Mouse (Mus musculus) retina, embryonic 14.5 days (tissue): ENCODE data around the gene Cabin1.

Experiments used
- DNase-seq: peaks from one replicate; pipeline ENCODE4 v3.0.0-alpha.2; 2015; ENCODE audit warnings: low spot score

Cabin1 gene

DNA sequence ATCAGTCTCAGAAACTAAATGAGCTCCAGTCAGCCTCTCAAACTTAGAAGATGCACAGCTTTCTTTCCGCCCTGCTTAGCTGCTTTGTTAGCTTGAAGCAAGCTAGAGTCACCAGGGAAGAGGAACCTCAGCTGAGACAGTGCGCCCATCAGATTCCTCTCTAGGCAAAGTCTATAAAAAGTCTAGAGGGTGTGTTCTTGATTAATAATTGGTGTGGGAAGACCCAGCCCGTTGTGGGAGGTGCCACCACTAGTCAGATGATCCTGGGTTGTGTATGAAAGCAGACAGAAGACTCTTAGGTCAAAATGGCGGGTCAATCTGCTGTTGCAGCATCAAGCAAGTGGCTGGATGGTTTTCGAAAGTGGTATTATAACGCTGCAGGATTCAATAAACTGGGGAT lies 2.7 kb upstream of the Cabin1 start:
- no peak for DNase-seq

DNA sequence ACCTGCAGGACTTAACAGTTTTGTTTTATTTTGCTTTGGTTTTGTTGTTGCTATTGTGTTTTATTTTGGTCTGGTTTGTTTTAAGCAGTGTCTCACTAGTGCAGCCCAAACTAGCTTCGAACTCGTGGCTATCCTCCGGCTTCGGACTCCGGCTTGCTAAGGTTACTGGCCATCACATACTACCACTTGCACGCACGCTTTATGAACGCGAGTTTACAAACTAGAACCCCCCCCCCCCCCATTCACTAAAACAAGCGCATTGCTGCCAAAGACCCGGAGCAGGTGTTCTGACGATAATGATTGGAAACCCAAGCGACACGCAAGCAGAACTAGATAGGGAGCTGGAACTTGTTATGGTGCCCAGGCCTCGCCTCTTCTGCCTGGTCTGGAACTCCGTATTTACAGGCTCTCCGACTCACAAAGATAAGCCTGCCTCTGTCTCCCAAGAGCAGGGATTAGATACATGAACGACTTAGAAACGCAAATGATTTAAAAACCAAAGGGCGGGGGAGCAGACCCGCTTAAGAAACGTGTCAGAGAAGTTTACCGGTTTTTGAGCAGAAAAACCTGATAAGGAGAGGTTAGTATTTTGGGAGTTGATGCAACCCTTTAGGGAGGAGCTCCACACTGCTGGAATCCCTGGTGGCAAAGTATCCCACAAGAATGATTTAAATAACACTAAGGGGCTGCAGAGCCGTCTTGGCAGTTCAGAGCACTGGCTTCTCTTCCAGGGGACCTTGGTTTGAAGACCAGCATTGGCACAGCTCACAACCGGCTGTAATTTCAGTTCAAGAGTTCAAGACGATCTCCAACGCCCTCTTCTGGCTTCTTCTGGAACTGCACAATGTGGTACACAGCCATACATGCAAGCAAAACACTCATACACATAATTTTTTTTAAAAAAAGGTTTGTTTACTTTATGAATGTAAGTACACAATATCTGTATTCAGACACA lies 655 bp upstream of the Cabin1 start:
- DNase-seq: peak; percentile 88

DNA sequence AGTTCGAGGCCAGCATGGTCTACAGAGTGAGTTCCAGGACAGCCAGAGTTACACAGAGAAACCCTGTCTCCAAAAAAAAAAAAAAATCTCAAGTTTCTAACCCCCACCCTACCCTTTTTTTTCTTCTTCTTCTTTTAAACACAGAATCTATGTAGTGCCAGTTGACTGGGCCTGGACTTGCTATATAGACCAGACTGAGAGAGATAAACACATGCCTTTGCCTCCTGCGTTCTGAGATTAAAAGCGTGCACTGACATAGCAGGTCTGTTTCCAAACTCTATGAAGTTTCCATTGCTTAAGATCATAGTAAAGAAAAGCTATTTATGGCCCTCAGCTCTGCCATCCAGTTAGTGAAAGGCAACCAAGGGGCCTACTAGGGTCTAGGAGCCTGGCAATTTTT lies 1.7 kb downstream of the Cabin1 start:
- DNase-seq: no peak

DNA sequence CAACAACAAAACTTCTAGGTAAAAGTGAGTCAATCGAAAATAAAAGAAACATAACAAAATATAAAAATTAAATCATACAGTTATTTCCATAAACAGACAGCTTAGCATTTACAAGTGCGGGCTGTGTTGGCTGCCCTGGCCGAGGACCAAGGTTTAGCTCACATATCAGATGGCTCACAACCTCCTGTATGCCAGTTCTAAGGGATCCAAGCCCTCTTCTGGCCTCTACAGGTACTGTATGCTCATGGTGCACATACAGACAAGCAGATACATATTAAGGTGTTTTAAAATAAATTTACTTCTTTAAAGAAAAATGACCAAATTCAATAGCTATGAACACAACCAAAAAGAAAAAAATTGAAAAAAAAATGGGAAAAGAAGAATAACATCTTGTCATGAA lies 3.8 kb downstream of the Cabin1 start:
- DNase-seq: no peak

DNA sequence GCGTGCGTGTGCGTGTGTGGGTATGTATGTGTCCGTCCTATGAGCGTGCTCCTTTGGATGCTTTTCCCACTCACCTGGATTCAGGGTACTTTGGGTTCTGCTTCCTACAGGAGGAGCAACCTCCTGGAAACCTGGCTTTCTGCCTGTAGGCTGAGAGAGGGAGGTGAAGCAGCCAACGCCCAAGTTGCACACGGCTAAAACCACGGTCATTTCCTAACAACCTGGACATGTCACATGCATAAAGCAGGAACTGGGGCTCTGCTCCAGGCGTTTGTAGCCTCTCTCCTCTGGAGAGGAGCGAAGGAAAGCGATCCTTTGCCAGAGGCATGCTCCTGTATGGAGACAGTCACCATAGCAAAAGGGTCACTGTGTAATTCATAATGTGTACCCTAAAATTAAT lies 7.4 kb downstream of the Cabin1 start:
- DNase-seq: no peak

DNA sequence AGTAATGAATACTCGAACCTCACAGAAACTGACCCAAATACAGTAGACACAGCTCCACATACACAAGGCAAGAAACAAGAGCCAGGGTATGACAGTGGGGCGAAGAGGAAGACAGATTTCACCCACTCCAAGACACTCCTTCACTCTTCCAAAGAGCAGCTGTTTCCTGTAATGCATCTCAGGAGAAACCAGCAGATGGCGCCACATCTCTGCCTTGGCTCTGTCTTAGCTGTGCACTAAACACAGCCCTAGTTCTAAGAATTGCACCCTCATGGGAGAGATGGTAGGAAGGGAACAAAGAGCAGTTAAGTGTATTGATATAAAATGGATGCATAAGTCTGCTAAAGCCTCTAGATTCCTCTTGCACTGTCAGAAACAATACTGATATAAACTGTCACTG lies 20.1 kb downstream of the Cabin1 start:
- peak; percentile 92 for DNase-seq

DNA sequence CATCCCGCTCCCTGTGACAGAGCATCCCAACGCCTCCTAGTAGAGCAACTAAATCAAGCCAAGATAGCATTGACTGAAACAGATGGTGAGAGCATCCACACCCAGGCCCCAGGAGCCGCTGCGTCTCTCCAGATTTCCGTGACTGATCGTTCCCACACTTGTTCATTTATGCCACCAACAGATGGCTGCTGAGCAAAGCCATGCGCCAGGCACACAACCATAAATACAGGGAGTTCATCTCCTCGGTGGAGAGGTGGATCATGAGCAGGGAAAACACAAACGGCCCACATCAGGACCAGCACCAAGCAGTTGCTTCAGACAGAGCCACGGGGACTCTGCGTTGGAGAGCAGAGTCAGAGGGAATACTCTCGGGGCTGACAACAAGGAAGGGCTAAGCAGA lies 20.8 kb downstream of the Cabin1 start:
- DNase-seq: no peak

DNA sequence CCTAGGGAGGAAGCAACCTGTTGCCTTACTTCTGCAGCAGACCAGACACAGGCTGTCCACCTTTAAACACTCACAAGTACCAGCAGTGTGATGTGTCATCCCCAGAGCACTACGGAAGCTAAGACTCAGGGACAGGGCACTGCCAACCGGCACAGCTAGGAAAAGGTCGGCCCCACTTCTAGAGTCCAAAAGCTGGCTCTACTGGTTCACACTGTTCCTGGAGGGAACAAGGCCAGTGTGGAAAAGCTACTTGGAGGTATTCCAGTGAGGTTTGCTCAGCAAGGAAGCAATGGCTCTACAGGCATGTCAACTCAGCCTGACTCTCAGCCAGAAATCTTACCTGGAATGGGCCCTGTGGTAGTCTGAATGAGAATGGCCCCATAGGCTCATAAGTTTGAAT lies 23.3 kb downstream of the Cabin1 start:
- no peak for DNase-seq

DNA sequence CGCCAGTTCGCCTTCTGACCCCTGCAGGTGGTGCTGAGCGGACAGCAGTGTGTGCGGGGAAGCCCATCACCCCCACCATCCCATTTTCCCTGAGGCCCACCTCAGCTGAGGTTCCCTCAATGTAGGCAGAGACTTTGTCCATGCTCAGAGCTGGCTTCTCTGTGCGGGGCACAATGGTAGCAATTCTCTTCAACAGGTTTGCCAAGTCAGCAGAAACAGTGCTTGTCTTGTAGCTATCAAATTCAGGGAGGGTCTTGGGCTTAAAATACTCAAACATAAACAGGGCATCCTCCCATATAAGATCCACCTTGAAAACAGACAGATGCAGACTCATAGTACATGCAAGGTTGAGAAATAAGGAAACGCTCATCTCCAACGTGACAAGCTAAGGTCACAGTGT lies 38.7 kb downstream of the Cabin1 start:
- DNase-seq: no peak

DNA sequence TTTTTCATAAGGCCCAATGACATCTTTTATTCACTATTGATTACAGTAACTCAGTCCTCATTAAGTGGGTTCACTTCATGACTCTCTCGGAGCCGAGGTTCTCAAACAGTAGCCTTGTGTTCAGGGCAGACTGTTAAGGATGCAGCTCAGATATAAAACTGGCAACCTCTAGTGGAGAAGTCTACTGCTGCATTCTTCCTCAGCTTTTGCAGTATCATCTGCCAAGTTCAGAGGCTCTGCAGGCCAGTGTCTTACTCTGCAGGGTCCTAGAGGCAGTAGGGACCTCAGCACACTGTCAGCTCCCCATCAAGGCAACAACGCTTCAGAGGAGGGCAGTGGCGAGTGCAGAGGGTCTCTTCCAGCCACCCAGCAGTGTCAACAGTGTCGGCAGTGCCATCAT lies 43.9 kb downstream of the Cabin1 start:
- DNase-seq: no peak

DNA sequence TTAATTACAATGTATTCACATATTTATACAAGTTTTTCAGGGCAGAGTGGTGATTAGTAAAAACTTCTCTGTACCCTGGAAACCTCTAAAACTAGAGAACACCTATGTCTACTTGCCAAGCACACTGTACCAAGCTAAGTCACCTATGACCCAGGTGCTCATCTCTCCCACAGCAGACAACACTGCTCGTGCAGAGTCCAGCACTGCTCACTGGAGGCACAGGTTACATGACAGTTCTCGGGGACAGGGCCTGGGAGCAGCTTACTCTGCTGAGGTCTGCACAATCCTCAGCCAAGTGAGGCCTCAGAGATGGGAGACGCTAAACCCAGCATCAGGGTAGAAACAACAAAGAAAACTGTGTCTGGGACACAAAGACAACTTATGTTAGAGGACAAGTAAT lies 49.3 kb downstream of the Cabin1 start:
- DNase-seq: no peak

DNA sequence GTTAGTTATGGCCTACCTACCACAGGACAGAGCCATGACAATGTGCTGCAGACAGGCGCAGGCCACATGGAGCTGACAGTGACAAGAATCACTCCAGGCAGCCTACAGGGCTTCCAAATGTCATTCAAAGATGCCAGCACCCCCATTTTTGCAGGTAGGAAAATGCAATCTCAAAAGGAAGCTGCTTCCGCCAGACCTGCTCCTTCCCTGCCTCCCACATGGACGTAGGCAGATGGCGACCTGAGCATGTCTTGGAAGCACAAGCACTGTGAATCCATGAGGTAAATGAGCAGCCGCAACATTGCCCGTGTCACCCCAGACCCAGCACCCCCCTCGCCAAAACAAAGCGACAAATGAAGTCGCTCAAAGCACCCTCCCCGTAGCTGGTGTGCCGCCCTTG lies 51.1 kb downstream of the Cabin1 start:
- DNase-seq: no peak

DNA sequence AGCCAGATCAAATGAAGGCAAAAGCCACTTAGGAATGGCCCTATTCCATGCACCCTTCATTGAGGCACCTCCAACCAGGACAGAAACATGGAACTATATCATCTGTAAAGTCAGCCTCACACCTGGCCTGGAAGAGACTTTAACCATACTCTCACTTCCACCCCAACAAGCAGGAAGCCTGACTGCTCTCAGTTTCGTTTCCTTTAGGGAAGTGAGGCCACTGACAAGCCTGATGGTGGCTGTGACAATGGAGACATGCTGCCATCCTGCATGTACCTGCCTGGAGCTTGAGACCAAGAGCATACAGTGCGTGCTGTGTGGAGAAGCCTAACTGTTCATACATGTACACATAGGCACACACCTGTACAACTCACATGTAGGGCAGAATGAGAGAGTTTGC lies 53.9 kb downstream of the Cabin1 start:
- no peak for DNase-seq

DNA sequence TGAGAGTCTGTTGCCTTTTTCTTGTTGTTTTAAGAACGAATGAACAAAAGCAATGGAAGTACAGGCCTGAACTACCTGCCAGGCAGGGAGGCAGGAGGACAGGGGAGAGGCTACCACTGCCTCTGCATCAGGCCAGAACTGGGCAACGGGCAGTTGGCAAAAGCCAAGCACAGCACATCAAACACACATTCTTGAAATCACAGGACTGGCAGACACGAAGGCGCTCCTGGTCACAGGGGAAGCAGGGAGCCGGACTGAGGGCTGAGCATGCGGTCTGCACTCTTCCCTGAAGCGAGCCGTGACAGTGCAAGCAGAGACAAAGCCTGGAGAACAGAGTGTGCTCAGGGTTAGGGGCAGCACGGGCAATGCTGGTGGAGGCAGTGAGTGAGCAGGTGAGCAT lies 54.9 kb downstream of the Cabin1 start:
- DNase-seq: no peak

DNA sequence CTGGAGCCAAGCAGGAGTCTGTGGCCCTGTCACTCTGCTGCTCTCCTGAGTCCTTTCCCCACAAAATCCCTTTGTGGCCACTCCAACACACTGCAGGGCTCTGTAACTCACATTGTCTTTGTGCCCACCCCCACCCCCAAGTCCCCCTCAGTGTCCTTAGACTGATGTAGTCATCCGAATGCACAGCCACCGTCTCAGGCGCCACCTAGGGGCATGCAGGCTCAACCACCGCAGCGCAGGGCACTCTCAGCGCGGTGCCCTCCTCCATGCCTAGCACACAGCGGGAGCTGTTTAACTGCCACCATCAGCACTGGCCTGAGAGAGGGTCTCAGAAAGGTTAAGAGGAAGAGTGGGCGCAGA lies 55.5 kb downstream of the Cabin1 start:
- DNase-seq: no peak

DNA sequence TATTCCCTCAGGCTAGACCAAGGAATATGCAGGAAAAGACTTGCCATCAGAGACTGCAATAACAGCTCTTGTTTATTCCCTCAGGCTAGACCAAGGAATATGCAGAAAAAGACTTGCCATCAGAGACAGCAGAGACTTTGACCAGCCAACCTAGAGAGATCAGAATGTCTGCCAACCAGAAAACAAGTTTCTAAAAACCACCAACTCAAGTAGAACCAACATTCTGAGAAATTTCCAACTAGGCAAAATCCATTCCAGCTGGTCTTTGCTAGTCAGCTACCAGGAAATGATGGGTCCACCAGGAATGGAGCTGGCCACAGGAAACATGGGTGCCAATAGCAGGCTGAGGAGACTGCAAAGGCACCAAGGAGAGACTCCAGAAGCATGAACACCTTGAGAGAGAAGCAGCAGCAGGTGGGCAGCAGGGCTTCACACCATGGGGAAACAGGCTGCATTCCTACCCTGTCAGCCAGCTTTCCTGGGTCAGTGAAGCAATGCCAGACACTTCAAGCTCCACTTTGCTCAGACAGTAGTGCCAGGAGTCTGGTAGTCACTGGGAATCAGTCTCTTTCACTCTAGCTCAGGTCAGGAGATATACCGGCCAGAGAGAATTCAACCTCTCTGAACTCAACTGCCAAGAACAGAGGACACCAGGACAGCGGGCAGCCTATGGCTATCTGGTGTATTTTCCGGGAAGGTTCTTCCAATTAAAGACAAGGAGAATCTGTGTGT lies 56.1 kb downstream of the Cabin1 start:
- DNase-seq: no peak

DNA sequence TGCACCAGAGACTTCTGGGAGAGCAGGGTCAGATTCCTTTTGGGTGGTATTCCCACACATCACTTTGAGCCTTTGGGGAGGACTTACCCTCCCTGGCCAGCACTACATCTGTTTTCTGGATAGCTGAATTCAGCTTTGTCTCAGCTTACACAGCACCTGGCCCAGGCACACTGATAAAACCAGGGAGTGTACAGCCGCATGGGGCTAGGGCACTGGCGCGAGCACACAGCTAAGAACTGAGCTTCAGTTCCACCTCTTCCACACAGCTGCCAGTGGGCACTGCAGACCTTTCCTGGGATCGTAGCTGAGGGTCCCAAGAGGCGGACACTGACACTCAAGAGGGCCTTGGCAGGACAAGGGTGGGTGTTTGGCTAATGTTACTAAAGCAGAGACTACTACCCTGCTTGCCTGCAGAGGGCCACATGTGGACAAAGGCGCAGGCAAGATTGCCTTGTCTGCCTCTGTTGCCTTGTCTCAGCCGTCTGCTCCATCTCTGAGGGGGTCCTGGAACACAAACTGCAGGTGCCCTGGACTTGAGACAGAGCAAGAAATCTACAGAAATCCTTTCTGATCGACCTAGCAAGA lies 57.4 kb downstream of the Cabin1 start:
- no peak for DNase-seq

DNA sequence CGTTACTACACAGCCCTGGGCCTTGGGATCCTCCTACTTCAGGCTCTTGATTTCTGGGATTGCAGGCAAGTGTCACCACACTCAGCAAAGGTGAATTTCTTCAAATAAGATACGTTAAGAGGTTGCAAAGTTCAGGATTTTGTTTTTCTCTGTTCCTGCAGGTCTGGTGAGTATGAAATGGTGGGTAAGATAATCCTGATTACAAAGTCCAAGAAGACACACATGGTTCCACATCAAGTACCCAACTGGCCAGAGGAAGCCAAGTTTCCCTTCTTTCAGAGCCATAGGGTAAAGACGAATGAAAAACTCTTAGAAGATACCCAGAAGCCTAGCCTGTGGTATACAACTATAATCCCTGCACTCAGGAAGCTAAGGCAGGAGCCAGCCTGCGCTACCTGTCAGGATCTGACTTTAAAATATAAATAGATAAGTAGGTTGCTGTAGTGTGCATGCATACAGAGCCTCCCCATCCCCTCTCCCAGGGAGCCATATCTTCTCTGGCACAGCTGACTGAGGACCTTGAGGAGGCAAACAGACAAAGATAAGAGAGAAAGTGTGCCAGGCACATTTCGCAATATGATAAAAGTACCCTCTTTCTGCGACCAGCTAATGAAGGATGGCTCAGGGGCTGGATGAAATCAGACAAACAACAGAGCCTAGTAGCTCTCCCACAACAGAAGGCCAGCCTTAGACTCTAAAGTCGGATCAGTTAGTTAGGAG lies 58.3 kb downstream of the Cabin1 start:
- no peak for DNase-seq

DNA sequence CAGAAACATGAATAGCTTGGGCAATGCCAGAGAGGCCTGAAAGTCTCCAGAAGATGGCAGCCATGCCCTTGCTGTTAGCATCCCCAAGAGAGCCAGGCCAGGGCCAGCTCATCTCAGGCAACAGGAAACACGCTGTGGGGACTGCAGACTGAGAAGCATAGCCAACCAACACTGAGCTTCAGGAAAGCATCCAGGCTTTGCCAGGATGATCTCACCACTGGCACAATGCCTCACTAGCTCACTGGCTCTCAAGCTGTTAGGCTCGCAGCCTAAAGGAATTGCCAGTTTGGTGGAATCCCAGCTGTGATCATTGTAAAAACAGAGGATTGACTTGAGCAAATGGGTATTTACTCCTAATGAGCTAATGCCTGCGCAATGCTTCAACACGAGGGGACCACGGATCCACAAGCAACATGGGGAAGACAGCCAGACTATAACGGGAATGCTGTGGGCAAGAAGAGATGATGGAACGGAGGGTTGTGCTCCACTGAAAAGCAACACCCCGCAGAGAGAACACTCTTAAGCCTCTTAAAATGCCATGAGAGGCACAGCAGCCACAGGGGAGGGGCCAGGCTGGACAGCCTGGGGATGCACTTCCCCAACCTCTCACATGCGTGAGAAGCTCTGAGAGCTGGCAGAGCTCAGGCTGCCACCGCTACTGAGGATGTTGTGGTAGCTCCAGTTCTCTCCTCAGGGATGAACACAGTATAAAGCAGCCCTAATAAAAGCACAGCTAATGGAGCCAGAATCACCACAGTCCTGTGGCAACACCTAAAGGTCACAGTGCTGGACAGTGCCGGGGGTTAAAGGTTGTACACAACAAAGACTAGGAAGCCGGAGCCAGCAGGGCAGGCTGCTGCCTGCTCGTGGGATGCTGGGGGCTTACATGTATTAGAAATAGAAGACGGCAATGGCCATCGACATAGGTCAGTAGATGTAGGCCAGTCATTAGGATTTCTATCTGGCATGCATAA lies 59.6 kb downstream of the Cabin1 start:
- peak; percentile 13 for DNase-seq

DNA sequence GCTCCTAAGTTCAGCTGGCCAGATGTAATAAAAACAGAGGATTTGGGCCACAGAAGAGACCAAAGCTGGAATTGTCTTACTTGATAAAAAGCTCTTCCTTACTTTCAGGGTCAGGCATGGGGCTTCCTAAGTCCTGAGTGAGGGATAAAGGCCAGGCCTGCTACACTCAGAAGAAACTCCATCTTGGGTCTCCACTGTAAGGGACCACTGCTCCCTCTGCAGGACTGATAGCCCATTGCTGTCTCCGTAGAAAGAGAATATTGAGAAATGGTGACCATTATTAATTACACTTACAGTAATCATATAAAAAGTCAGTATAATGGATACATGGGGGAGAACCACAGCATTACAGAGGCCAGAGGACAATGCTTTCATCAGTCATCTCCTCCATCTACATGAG lies 60.6 kb downstream of the Cabin1 start:
- peak; percentile 59 for DNase-seq

DNA sequence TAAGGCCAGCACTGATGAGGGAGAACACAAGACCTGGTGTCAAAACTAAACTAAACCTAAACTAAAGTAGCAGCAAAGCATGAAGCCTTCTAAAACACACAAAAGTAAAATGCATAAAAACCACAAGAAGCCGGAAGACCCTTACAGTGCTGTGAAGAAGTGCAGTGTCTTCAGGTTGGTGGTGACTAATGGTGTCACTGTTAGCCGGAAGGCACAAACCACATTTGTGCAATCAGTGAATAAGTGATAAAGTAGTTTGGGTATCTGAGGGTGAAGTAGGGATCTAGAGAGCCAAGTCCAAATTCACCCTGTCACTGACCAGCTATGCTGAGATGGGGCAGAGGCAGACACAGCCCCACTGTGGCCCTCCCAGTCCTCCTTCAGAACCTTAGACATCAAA lies 61.6 kb downstream of the Cabin1 start:
- DNase-seq: no peak
